Mouse (Mus musculus) frontal cortex, adult 2 months (tissue): Measurements from ENCODE around the gene 1600002K03Rik. TPM values are rescaled to one million over a fixed set of nuclear protein-coding genes. Genes with fewer than 3 reads are reported as not detected.
"Not testable (repeated sequence)": the region's sequence is repeated elsewhere in the genome, so short reads cannot be mapped to it uniquely, and the experiment has no call there.

Source experiments
- DNase-seq, 2 experiments: peaks; one replicate each; pipeline ENCODE4 v3.0.0; 2022; ENCODE audit warnings: low spot score in 1 of 2; ENCODE audit errors: extremely low spot score in 1 of 2
- polyA plus RNA-seq: library from polyadenylated mRNA; depleted of rRNA; stranded (reverse); fragments of >200 nt; gene quantifications from 2 replicates; pipeline ENCODE4 v1.2.3, GENCODE M21; 2012; rRNA removed

Gene 1600002K03Rik
- polyA plus RNA-seq, 1 experiment: 14.3 TPM

GRCm38 (mm10) chr10:80211547-80212103, 38.9 kb downstream of the 1600002K03Rik start:
- not testable (repeated sequence) for DNase-seq

- no peak for DNase-seq
Measured at GRCm38 (mm10) chr10:80215048-80215772, 42.5 kb downstream of the 1600002K03Rik start.

GRCm38 (mm10) chr10:80220676-80221075, 47.9 kb downstream of the 1600002K03Rik start:
- DNase-seq: no peak

GRCm38 (mm10) chr10:80223137-80223536, 50.4 kb downstream of the 1600002K03Rik start:
- DNase-seq: not testable (repeated sequence)

Other genes starting within 250 kb of the 1600002K03Rik start
- 3.6 and 4.1 TPM in 2 replicates for gene Arid3a, start 245.9 kb upstream of the 1600002K03Rik start, polyA plus RNA-seq
- gene Wdr18, start 212.8 kb upstream of the 1600002K03Rik start, polyA plus RNA-seq: 63.2 and 65.9 TPM in 2 replicates
- 0.17 and 0.38 TPM in 2 replicates for gene Grin3b, start 202.2 kb upstream of the 1600002K03Rik start, polyA plus RNA-seq
- 181 and 193 TPM in 2 replicates for gene Tmem259, start 188.6 kb upstream of the 1600002K03Rik start, polyA plus RNA-seq
- gene Cnn2, start 184.4 kb upstream of the 1600002K03Rik start, polyA plus RNA-seq: 9.8 and 10.4 TPM in 2 replicates
- 12.4 and 13.0 TPM in 2 replicates for gene Abca7, start 176.4 kb upstream of the 1600002K03Rik start, polyA plus RNA-seq
- 5.3 and 7.1 TPM in 2 replicates for gene Arhgap45, start 156.3 kb upstream of the 1600002K03Rik start, polyA plus RNA-seq
- gene Polr2e, start 133.1 kb upstream of the 1600002K03Rik start, polyA plus RNA-seq: 200 and 205 TPM in 2 replicates
- 867 and 914 TPM in 2 replicates for gene Gpx4, start 125.8 kb upstream of the 1600002K03Rik start, polyA plus RNA-seq
- 26.6 TPM in 2 replicates for gene Sbno2, start 67.4 kb upstream of the 1600002K03Rik start, polyA plus RNA-seq
- gene Stk11, start 57.1 kb upstream of the 1600002K03Rik start, polyA plus RNA-seq: 93.8 and 96.3 TPM in 2 replicates
- 606 and 673 TPM in 2 replicates for gene Atp5d, start 34.3 kb upstream of the 1600002K03Rik start, polyA plus RNA-seq
- gene Cbarp, start 32.1 kb upstream of the 1600002K03Rik start, polyA plus RNA-seq: 252 and 288 TPM in 2 replicates
- 36.5 and 43.7 TPM in 2 replicates for gene Midn, start 24.7 kb upstream of the 1600002K03Rik start, polyA plus RNA-seq
- 212 and 226 TPM in 2 replicates for gene Cirbp, start 7.0 kb upstream of the 1600002K03Rik start, polyA plus RNA-seq
- gene Efna2, start 6.5 kb downstream of the 1600002K03Rik start, polyA plus RNA-seq: 8.2 and 10.2 TPM in 2 replicates
- gene Mum1, start 53.5 kb downstream of the 1600002K03Rik start, polyA plus RNA-seq: 32.4 and 37.9 TPM in 2 replicates
- gene Ndufs7, start 76.2 kb downstream of the 1600002K03Rik start, polyA plus RNA-seq: 380 and 448 TPM in 2 replicates
- 29.1 and 31.9 TPM in 2 replicates for gene Gamt, start 88.1 kb downstream of the 1600002K03Rik start, polyA plus RNA-seq
- 76.6 and 86.3 TPM in 2 replicates for gene Dazap1, start 88.5 kb downstream of the 1600002K03Rik start, polyA plus RNA-seq
- 2,217 and 2,507 TPM in 2 replicates for gene Rps15, start 119.5 kb downstream of the 1600002K03Rik start, polyA plus RNA-seq
- 46.2 and 52.2 TPM in 2 replicates for gene Apc2, start 123.0 kb downstream of the 1600002K03Rik start, polyA plus RNA-seq
- gene 2310011J03Rik, start 147.6 kb downstream of the 1600002K03Rik start, polyA plus RNA-seq: 41.6 and 44.3 TPM in 2 replicates
- 9.4 TPM in 2 replicates for gene Pcsk4, start 156.6 kb downstream of the 1600002K03Rik start, polyA plus RNA-seq
- gene Reep6, start 157.0 kb downstream of the 1600002K03Rik start, polyA plus RNA-seq: 4.9 and 6.0 TPM in 2 replicates
- gene Adamtsl5, start 175.5 kb downstream of the 1600002K03Rik start, polyA plus RNA-seq: 5.6 and 7.3 TPM in 2 replicates
- 24.9 and 33.3 TPM in 2 replicates for gene Plk5, start 183.5 kb downstream of the 1600002K03Rik start, polyA plus RNA-seq
- 17.2 and 17.7 TPM in 2 replicates for gene Mex3d, start 214.7 kb downstream of the 1600002K03Rik start, polyA plus RNA-seq
- gene Mbd3, start 226.6 kb downstream of the 1600002K03Rik start, polyA plus RNA-seq: 200 and 215 TPM in 2 replicates
- 1,306 and 1,773 TPM in 2 replicates for gene Uqcr11, start 233.9 kb downstream of the 1600002K03Rik start, polyA plus RNA-seq